Mouse (Mus musculus): ENCODE measurements around the gene Lax1. TPM values are rescaled to one million over a fixed set of nuclear protein-coding genes. Genes with fewer than 3 reads are reported as not detected.
"Not testable (repeated sequence)": the region's sequence is repeated elsewhere in the genome, so short reads cannot be mapped to it uniquely, and the experiment has no call there.

Gene Lax1
- polyA plus RNA-seq, 1 experiment: 16.1 TPM

- TF ChIP-seq POLR2A (IDR thresholded peaks at IDR 0.05; ENCODE audit: borderline replicate concordance, control insufficient read depth, low read depth, low read length) (no peak), CTCF (IDR thresholded peaks at IDR 0.05; ENCODE audit: control insufficient read depth, insufficient read depth, low read length) (no peak)
- H3K4me1 ChIP-seq (ENCODE audit: control insufficient read depth, insufficient read depth, low read length): no peaks in the 10 kb centered on the region; the same call in 1 of the 2 replicates
- H3K27ac ChIP-seq (ENCODE audit: control insufficient read depth, insufficient read depth, low read depth, low read length, poor library complexity): no peak overlapping the region
- no peak overlapping the region for H3K4me3 ChIP-seq (replicated peaks; ENCODE audit: control insufficient read depth, low read depth, low read length)
- 21% methylated on average over 3 of the region's 3 CpGs for WGBS
These were observed 18.1 kb downstream of the Lax1 start for GRCm38 (mm10) chr1:133671801-133672200.

- 58% methylated on average over 3 of the region's 3 CpGs for whole genome bisulfite sequencing
- Histone ChIP-seq H3K4me3 (replicated peaks; ENCODE audit: control insufficient read depth, low read depth, low read length) (no peak overlapping the region), H3K4me1 (ENCODE audit: control insufficient read depth, insufficient read depth, low read length) (no peaks in the 10 kb centered on the region; the same call in 1 of the 2 replicates), H3K27ac (ENCODE audit: control insufficient read depth, insufficient read depth, low read depth, low read length, poor library complexity) (no peak overlapping the region)
- no peak for TF ChIP-seq CTCF (IDR thresholded peaks at IDR 0.05; ENCODE audit: control insufficient read depth, insufficient read depth, low read length)
- TF ChIP-seq POLR2A (IDR thresholded peaks at IDR 0.05; ENCODE audit: borderline replicate concordance, control insufficient read depth, low read depth, low read length): no peak
These were observed 18.6 kb downstream of the Lax1 start for GRCm38 (mm10) chr1:133671266-133671665.

GRCm38 (mm10) chr1:133670776-133671175 lies 19.1 kb downstream of the Lax1 start:
- Histone ChIP-seq H3K4me3 (replicated peaks; ENCODE audit: control insufficient read depth, low read depth, low read length) (no peak overlapping the region), H3K4me1 (ENCODE audit: control insufficient read depth, insufficient read depth, low read length) (no peaks in the 10 kb centered on the region; the same call in 1 of the 2 replicates), H3K27ac (ENCODE audit: control insufficient read depth, insufficient read depth, low read depth, low read length, poor library complexity) (no peak overlapping the region)
- WGBS: 40% methylated on average over 6 of the region's 6 CpGs
- no peak for TF ChIP-seq POLR2A (IDR thresholded peaks at IDR 0.05; ENCODE audit: borderline replicate concordance, control insufficient read depth, low read depth, low read length)

GRCm38 (mm10) chr1:133670190-133670589 lies 19.7 kb downstream of the Lax1 start:
- Histone ChIP-seq H3K4me3 (replicated peaks; ENCODE audit: control insufficient read depth, low read depth, low read length) (no peak overlapping the region), H3K27ac (ENCODE audit: control insufficient read depth, insufficient read depth, low read depth, low read length, poor library complexity) (no peak overlapping the region), H3K4me1 (ENCODE audit: control insufficient read depth, insufficient read depth, low read length) (no peaks in the 10 kb centered on the region; the same call in 1 of the 2 replicates)
- WGBS: 82% methylated on average over 12 of the region's 12 CpGs
- no peak for TF ChIP-seq CTCF (IDR thresholded peaks at IDR 0.05; ENCODE audit: control insufficient read depth, insufficient read depth, low read length)
- no peak for TF ChIP-seq POLR2A (IDR thresholded peaks at IDR 0.05; ENCODE audit: borderline replicate concordance, control insufficient read depth, low read depth, low read length)

- no peak overlapping the region for H3K27ac ChIP-seq (ENCODE audit: control insufficient read depth, insufficient read depth, low read depth, low read length, poor library complexity)
- H3K4me3 ChIP-seq (replicated peaks; ENCODE audit: control insufficient read depth, low read depth, low read length): no peak overlapping the region
- WGBS: 88% methylated on average over 3 of the region's 3 CpGs
- H3K4me1 ChIP-seq (ENCODE audit: control insufficient read depth, insufficient read depth, low read length): no peaks in the 10 kb centered on the region; the same call in 1 of the 2 replicates
- TF ChIP-seq CTCF (IDR thresholded peaks at IDR 0.05; ENCODE audit: control insufficient read depth, insufficient read depth, low read length) (no peak), POLR2A (IDR thresholded peaks at IDR 0.05; ENCODE audit: borderline replicate concordance, control insufficient read depth, low read depth, low read length) (no peak)
These were observed 21.3 kb downstream of the Lax1 start for GRCm38 (mm10) chr1:133668618-133669017.

GRCm38 (mm10) chr1:133667721-133668120 lies 22.2 kb downstream of the Lax1 start:
- Histone ChIP-seq H3K4me3 (replicated peaks; ENCODE audit: control insufficient read depth, low read depth, low read length) (no peak overlapping the region), H3K4me1 (ENCODE audit: control insufficient read depth, insufficient read depth, low read length) (no peaks in the 10 kb centered on the region; the same call in 1 of the 2 replicates), H3K27ac (ENCODE audit: control insufficient read depth, insufficient read depth, low read depth, low read length, poor library complexity) (no peak overlapping the region)
- WGBS: 87% methylated on average over 7 of the region's 7 CpGs
- TF ChIP-seq POLR2A (IDR thresholded peaks at IDR 0.05; ENCODE audit: borderline replicate concordance, control insufficient read depth, low read depth, low read length) (no peak), CTCF (IDR thresholded peaks at IDR 0.05; ENCODE audit: control insufficient read depth, insufficient read depth, low read length) (no peak)

GRCm38 (mm10) chr1:133665713-133666112 lies 24.2 kb downstream of the Lax1 start:
- H3K4me1 ChIP-seq (ENCODE audit: control insufficient read depth, insufficient read depth, low read length); H3K4me3 ChIP-seq (replicated peaks; ENCODE audit: control insufficient read depth, low read depth, low read length); H3K27ac ChIP-seq (ENCODE audit: control insufficient read depth, insufficient read depth, low read depth, low read length, poor library complexity): not testable (repeated sequence)
- WGBS: 74% methylated on average over 7 of the region's 8 CpGs

GRCm38 (mm10) chr1:133664203-133664970 lies 25.5 kb downstream of the Lax1 start:
- no peak overlapping the region for H3K27ac ChIP-seq (ENCODE audit: control insufficient read depth, insufficient read depth, low read depth, low read length, poor library complexity)
- TF ChIP-seq POLR2A (IDR thresholded peaks at IDR 0.05; ENCODE audit: borderline replicate concordance, control insufficient read depth, low read depth, low read length): no peak
- TF ChIP-seq CTCF (IDR thresholded peaks at IDR 0.05; ENCODE audit: control insufficient read depth, insufficient read depth, low read length): no peak
- H3K4me1 ChIP-seq (ENCODE audit: control insufficient read depth, insufficient read depth, low read length): no peaks in the 10 kb centered on the region
- H3K4me3 ChIP-seq (replicated peaks; ENCODE audit: control insufficient read depth, low read depth, low read length): no peak overlapping the region
- 82% methylated on average over 11 of the region's 11 CpGs for WGBS

- H3K4me1 ChIP-seq (ENCODE audit: control insufficient read depth, insufficient read depth, low read length): no peaks in the 10 kb centered on the region
- no peak overlapping the region for H3K4me3 ChIP-seq (replicated peaks; ENCODE audit: control insufficient read depth, low read depth, low read length)
- H3K27ac ChIP-seq (ENCODE audit: control insufficient read depth, insufficient read depth, low read depth, low read length, poor library complexity): no peak overlapping the region
- TF ChIP-seq POLR2A (IDR thresholded peaks at IDR 0.05; ENCODE audit: borderline replicate concordance, control insufficient read depth, low read depth, low read length) (no peak), CTCF (IDR thresholded peaks at IDR 0.05; ENCODE audit: control insufficient read depth, insufficient read depth, low read length) (no peak)
- WGBS: 81% methylated on average over 4 of the region's 4 CpGs
These were observed 26.5 kb downstream of the Lax1 start for GRCm38 (mm10) chr1:133663427-133663826.

Data from bone marrow, adult 2 months (tissue).